9 mouse cellular contexts compared by ENCODE assay signal in the genomic region with DNA sequence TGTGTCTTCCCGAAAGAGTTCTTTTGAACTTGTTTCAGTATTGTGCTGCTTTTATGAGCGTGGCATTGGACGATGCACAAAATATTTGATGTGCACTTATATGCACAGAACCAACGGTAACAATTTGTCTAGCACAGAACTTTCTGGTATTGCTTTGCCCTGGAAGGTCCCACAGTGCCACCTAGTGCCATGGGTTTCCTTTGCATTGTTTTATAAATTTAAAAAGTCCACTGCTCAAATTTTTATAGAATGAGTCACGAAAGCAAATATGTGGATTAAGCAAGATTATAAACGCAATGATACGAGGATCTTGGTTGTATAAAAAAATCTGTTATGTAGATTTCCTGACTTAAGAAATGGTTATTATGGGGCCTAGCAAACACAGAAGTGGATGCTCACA.
DNase-seq lines count a peak whose midpoint lies in the region; ATAC-seq and TF ChIP-seq lines count a peak whose summit lies in the region.
"Had no signal": no experiment of that assay in that cellular context is flagged by ENCODE, and none has a peak within 500 bp of the region (broad histone marks: within the 10 kb centered on the region; RNA-seq: fewer than 3 reads in every experiment).

No protein-coding gene starts in this region.

- H3K4me2 ChIP-seq in intestine, postnatal 0 days (replicated peaks; ENCODE audit: low read depth), result no peak overlapping the region
- H3K4me2 ChIP-seq in intestine, embryonic 16.5 days (ENCODE audit: low read depth, low read length), result no peak overlapping the region
- no peak overlapping the region for H3K4me2 ChIP-seq in limb, embryonic 11.5 days (ENCODE audit: low read depth, severe bottlenecking)
- H3K4me2 ChIP-seq: embryonic facial prominence, embryonic 15.5 days had no signal

- peak; percentile 91 for TF ChIP-seq CTCF in intestine, postnatal 0 days (IDR thresholded peaks at IDR 0.05; ENCODE audit: low read depth)

- H3K27me3 ChIP-seq in intestine, postnatal 0 days (replicated peaks; ENCODE audit: control insufficient read depth, insufficient read depth, low read length), result no peaks in the 10 kb centered on the region
- H3K27me3 ChIP-seq in intestine, embryonic 16.5 days (replicated peaks; ENCODE audit: control insufficient read depth, insufficient read depth, low read length), result no peaks in the 10 kb centered on the region
- H3K27me3 ChIP-seq in limb, embryonic 11.5 days (ENCODE audit: control insufficient read depth, insufficient read depth, low read length), result no peaks in the 10 kb centered on the region
- H3K27me3 ChIP-seq: embryonic facial prominence, embryonic 15.5 days had no signal

- no peak overlapping the region for H3K9ac ChIP-seq in intestine, postnatal 0 days (ENCODE audit: low read depth, low read length)
- no peak overlapping the region for H3K9ac ChIP-seq in intestine, embryonic 16.5 days (ENCODE audit: low read depth, low read length)
- H3K9ac ChIP-seq in limb, embryonic 11.5 days (ENCODE audit: low read length), result no peak overlapping the region
- H3K9ac ChIP-seq: embryonic facial prominence, embryonic 15.5 days had no signal

- H3K27ac ChIP-seq in intestine, postnatal 0 days (ENCODE audit: low read depth, low read length), result no peak overlapping the region
- H3K27ac ChIP-seq in intestine, embryonic 16.5 days (ENCODE audit: low read length), result no peak overlapping the region
- no peak overlapping the region for H3K27ac ChIP-seq in limb, embryonic 11.5 days (replicated peaks; ENCODE audit: low read depth, low read length)
- H3K27ac ChIP-seq: embryonic facial prominence, embryonic 15.5 days had no signal

- DNase-seq in T-cell, adult 2 months (ENCODE audit: low spot score), result peak; percentile 32
- peak; percentile 65 for DNase-seq in embryo, embryonic 10 days (ENCODE audit: low spot score)
- peak; percentile 31 to 61 for DNase-seq in kidney, adult 8-10 months
- peak; percentile 72 for DNase-seq in limb, embryonic 11.5 days (ENCODE audit: low spot score)
- DNase-seq in right cerebral cortex, adult 2 months (ENCODE audit: low spot score in 2 of 2), result peak; percentile 76 to 82

- H3K4me3 ChIP-seq in intestine, postnatal 0 days (ENCODE audit: low read depth, low read length), result no peak overlapping the region
- no peak overlapping the region for H3K4me3 ChIP-seq in intestine, embryonic 16.5 days (ENCODE audit: low read length)
- H3K4me3 ChIP-seq in limb, embryonic 11.5 days (ENCODE audit: low read depth, low read length), result no peak overlapping the region
- H3K4me3 ChIP-seq: embryonic facial prominence, embryonic 15.5 days had no signal

- no peaks in the 10 kb centered on the region for H3K9me3 ChIP-seq in intestine, postnatal 0 days (ENCODE audit: control insufficient read depth)
- 0 out of 2 replicates have a peak, but pooled peaks cover 3% of the 10 kb centered on the region for H3K9me3 ChIP-seq in intestine, embryonic 16.5 days (ENCODE audit: control insufficient read depth, low read length)
- H3K9me3 ChIP-seq in limb, embryonic 11.5 days (ENCODE audit: control insufficient read depth, low read length), result no peaks in the 10 kb centered on the region
- H3K9me3 ChIP-seq: embryonic facial prominence, embryonic 15.5 days had no signal

- H3K4me1 ChIP-seq in intestine, postnatal 0 days (replicated peaks; ENCODE audit: control insufficient read depth, insufficient read depth, low read length), result no peaks in the 10 kb centered on the region; the same call in 1 of the 2 replicates
- peaks cover 9% of the 10 kb centered on the region for H3K4me1 ChIP-seq in intestine, embryonic 16.5 days (ENCODE audit: control insufficient read depth, insufficient read depth, low read length)
- peaks cover 8% of the 10 kb centered on the region for H3K4me1 ChIP-seq in limb, embryonic 11.5 days (ENCODE audit: control insufficient read depth, insufficient read depth, low read length)

- 21% methylated on average over 7 of the region's 7 CpGs for WGBS in intestine, postnatal 0 days
- 31% methylated on average over 7 of the region's 7 CpGs for WGBS in intestine, embryonic 16.5 days
- WGBS in limb, embryonic 11.5 days, result 62% methylated on average over 7 of the region's 7 CpGs

- no peak for ATAC-seq in intestine, postnatal 0 days
- ATAC-seq in intestine, embryonic 16.5 days, result no peak
- no peak for ATAC-seq in limb, embryonic 11.5 days (ENCODE audit: insufficient number of reproducible peaks, low FRiP score, low TSS enrichment, low read depth)
- ATAC-seq in monocyte, adult 5-6 weeks (replicated peaks; ENCODE audit: insufficient number of reproducible peaks, low FRiP score, low TSS enrichment, poor library complexity, severe bottlenecking), result no peak

- no peaks in the 10 kb centered on the region for H3K36me3 ChIP-seq in intestine, postnatal 0 days (ENCODE audit: control insufficient read depth, insufficient read depth)
- H3K36me3 ChIP-seq in intestine, embryonic 16.5 days (ENCODE audit: control insufficient read depth, insufficient read depth, low read length), result 0 out of 2 replicates have a peak, but pooled peaks cover 4% of the 10 kb centered on the region
- no peaks in the 10 kb centered on the region for H3K36me3 ChIP-seq in limb, embryonic 11.5 days (ENCODE audit: control insufficient read depth, insufficient read depth, low read length)
- H3K36me3 ChIP-seq: embryonic facial prominence, embryonic 15.5 days had no signal
